Mouse (Mus musculus) lung, postnatal 36 days (tissue): ENCODE measurements around the gene Esp6.
"Not testable (repeated sequence)": the region's sequence is repeated elsewhere in the genome, so short reads cannot be mapped to it uniquely, and the experiment has no call there.

Experiments used
- DNase-seq: peaks from one replicate; pipeline ENCODE4 v3.0.0; 2022; ENCODE audit warnings: mixed read lengths

Gene Esp6

DNA sequence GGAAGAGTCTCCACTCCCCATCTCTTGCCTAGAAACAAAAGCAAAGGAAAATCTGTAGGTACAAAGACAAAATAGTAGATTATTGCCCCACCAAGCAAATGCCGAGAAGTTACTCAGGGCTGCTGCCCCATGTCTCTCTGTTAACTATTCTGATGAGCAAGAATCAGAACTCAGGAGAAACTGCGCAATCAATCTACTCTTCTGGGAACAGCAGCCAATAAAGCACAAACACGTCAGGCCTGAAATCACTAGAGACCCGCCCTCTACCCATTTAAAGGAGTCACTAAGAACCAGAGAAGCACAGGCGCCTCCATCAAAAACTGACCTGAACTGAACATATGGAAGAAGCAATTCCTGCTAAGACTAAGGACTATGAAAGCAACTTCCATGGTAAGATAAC lies at the start of gene Esp6:
Gene Esp6 (plus strand): TSS at position 301 of the 400 bp plus-strand sequence.
- no peak for DNase-seq

DNA sequence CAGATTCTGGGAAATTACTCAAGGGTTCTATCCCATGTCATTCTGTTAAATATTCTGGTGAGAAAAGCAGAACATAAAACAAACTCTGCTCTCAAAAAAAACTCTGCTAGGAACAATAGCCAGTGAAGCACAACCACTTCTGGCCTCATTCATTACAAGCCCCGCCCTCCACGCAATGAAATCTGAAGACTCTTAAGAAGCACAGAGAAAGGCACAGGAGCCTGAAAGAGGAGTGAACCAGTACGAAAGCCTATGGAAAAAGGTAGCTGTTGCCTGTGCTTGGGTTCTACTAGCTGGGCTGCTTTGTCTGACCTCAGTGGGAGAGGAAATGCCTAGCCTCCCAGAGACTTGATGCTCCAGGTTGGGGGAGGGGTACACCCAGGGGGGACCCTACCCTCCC lies 41.5 kb upstream of the Esp6 start, which contains the start of gene Esp8:
Gene Esp8 (plus strand): TSS at position 205 of the 400 bp plus-strand sequence.
- peak; percentile 24 for DNase-seq

DNA sequence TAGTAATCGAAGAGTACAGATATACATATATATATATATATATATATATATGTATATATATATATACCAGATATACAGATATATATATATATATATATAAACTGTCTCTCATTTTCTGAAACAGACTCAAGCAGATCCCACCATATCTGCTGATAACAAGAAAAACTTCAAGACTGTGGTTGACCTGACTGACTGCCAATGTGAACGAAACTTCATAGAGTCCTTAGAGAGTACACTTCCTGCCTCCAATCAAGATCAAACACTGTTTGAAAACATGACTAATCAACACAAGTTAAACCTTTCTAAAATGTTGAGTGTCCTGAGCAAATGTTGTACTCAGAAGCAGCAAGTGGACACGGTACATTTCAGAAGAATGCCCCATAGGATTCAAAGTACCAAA lies 31.5 kb upstream of the Esp6 start:
- DNase-seq = no peak

DNA sequence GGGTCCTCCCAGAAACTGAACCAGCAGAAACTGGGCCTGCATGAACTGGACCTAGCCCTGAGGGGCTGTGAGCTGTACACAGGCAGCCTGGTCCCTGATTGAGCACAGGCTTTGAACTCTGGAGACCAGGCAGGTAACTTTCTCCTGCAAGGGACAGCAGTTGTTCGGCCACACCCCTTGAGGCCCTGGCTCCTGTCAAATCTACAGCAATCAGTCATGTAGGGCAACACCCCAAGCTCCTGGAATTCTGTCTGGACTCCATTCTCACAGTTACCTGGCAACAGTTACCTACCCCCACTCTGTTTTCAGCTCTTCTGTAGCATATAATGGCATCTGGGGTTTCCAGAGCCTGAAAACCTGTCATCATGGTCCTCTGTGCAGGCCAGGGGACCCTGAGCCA lies 30.2 kb upstream of the Esp6 start:
- no peak for DNase-seq

DNA sequence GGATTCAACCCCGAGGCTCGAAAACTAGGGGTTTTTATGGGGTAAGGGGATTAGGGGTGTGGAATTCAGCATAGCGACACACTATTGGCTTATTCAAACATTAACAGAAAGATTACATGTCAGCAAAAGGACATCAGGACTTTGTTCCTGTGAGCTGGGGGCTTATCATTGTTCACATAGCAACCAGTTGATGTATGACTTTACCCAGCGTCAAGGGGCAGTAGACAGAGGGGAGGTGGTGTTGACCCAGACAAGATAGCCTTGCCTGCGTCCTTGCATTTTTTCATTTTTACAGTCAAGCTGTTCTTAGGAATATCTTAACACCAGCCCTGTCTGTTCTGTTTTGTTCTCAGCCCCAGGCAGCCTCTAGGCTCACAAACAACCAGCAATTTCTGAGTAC lies 14.3 kb upstream of the Esp6 start:
- DNase-seq = not testable (repeated sequence)

DNA sequence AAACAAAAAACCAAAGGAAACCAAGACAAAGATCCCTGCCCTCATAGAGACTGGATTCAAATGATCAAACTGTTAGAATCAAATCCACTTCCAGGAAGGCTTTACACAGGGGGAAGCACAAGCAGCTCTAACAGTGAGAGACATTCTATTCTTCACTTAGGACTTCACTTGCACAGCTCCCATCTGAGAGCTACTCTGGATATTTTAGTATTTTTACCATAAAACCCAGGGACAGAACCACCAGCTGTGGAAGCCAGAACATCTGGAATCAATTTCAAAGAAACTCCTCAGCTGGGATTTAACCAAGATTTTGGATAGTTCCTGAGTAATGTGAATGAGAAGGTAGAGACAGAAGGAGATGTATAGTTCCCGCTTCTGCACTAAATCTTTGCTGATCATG lies 7.8 kb upstream of the Esp6 start:
- DNase-seq = no peak

DNA sequence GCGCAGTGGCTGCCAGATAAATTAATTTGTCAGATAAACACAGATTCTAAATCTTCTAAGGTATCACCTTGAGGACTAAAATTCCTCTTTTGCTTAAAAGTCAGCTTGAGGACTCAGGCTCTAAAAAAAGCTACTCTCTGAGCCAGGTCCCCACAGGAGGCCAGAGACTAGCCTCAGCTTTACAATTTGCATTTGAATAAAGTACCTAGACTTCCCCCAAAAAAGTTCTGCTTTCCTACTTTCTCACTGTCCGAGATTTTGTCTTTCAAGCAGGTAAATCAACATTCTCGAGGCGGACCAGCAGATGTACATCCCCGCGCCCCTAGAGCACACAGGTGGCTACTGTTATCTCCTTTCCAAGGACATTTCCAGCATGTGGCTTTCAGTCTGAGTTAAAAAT lies 22.6 kb downstream of the Esp6 start:
- not testable (repeated sequence) for DNase-seq

DNA sequence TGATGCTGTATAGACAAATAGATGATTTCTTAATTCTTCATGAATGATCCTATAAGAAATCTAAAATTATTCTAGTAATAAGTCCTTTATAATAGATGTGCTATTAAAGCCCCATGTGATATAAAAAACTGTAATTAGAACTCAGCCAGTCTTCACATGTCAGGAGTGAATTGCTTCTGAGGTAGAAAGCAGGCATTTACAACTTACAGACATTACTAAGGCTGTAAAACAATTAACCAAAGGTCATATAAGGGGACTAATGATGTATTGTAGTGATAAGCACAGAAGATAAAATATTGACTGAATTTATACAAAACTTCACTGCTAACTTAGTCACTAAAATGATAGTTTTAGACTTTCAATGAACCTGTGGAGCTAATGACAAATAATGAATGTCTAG lies 30.0 kb downstream of the Esp6 start:
- no peak for DNase-seq

DNA sequence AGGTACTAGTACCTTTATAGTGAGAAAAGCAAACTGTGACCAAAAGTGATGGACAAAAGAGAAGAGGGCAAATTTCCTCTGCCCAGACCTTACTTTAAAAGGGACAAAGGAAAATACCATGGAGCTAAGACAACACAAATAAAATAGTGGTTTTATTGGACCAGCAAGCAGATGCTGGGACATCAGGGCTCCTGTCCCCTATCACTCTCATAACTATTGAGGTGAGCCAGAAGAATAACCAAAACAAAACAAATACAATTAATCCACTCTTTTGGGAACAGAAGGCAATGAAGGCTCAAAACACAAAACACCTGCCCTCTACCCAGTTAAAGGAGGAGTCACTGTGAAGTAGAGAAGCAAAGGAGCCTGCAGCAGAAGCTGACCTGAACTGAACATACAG lies 37.0 kb downstream of the Esp6 start, which contains the start of gene Esp4:
Gene Esp4 (plus strand): TSS at position 301 of the 400 bp plus-strand sequence.
- DNase-seq = no peak
